Mouse (Mus musculus): ENCODE results near the gene Gm6034. TPM values are rescaled to one million over a fixed set of nuclear protein-coding genes. Genes with fewer than 3 reads are reported as not detected.
"Not testable (repeated sequence)": the region's sequence is repeated elsewhere in the genome, so short reads cannot be mapped to it uniquely, and the experiment has no call there.

Gm6034 gene
- polyA plus RNA-seq, 1 experiment from 2014 or later, result not detected

GRCm38 (mm10) chr17:36025901-36026300 lies 16.9 kb upstream of the Gm6034 start:
- peak; percentile 20 for DNase-seq (ENCODE audit: low spot score)
- no peaks in the 10 kb centered on the region for H3K36me3 ChIP-seq
- no peak overlapping the region for H3K27ac ChIP-seq
- 66% methylated on average over 4 of the region's 4 CpGs for WGBS
- no peaks in the 10 kb centered on the region for H3K27me3 ChIP-seq (ENCODE audit: insufficient read depth, poor library complexity, severe bottlenecking)
- peaks cover 15% of the 10 kb centered on the region for H3K4me1 ChIP-seq (replicated peaks)
- H3K4me3 ChIP-seq, result no peak overlapping the region
- H3K9me3 ChIP-seq, result no peaks in the 10 kb centered on the region

GRCm38 (mm10) chr17:36027663-36028062 lies 15.1 kb upstream of the Gm6034 start:
- H3K9me3 ChIP-seq, result no peaks in the 10 kb centered on the region
- no peak overlapping the region for H3K4me3 ChIP-seq
- H3K27me3 ChIP-seq (ENCODE audit: insufficient read depth, poor library complexity, severe bottlenecking), result peaks cover 10% of the 10 kb centered on the region
- WGBS, result 93% methylated on average over 4 of the region's 4 CpGs
- no peak overlapping the region for H3K27ac ChIP-seq
- H3K36me3 ChIP-seq, result no peaks in the 10 kb centered on the region
- no peak for DNase-seq (ENCODE audit: low spot score)
- H3K4me1 ChIP-seq (replicated peaks), result peaks cover 19% of the 10 kb centered on the region

- Histone ChIP-seq H3K4me1 (replicated peaks) (peaks cover 19% of the 10 kb centered on the region), H3K36me3 (no peaks in the 10 kb centered on the region), H3K27ac (no peak overlapping the region), H3K9me3 (no peaks in the 10 kb centered on the region), H3K27me3 (ENCODE audit: insufficient read depth, poor library complexity, severe bottlenecking) (peaks cover 10% of the 10 kb centered on the region), H3K4me3 (no peak overlapping the region)
- no peak for DNase-seq (ENCODE audit: low spot score)
- WGBS, result 78% methylated on average over 7 of the region's 7 CpGs
These were observed 13.7 kb upstream of the Gm6034 start for GRCm38 (mm10) chr17:36028879-36029619.

- H3K27ac ChIP-seq; H3K36me3 ChIP-seq; H3K9me3 ChIP-seq; H3K4me3 ChIP-seq; DNase-seq (ENCODE audit: low spot score); H3K27me3 ChIP-seq (ENCODE audit: insufficient read depth, poor library complexity, severe bottlenecking): not testable (repeated sequence)
- 86% methylated on average over 4 of the region's 4 CpGs for WGBS
- H3K4me1 ChIP-seq (replicated peaks), result peaks cover 18% of the 10 kb centered on the region
These were observed 12.6 kb upstream of the Gm6034 start for GRCm38 (mm10) chr17:36030046-36030702.

- H3K27ac ChIP-seq; H3K9me3 ChIP-seq; H3K36me3 ChIP-seq; H3K27me3 ChIP-seq (ENCODE audit: insufficient read depth, poor library complexity, severe bottlenecking); DNase-seq (ENCODE audit: low spot score): not testable (repeated sequence)
- Histone ChIP-seq H3K4me1 (replicated peaks) (peaks cover 14% of the 10 kb centered on the region), H3K4me3 (peak overlapping the region; percentile 59)
- WGBS, result 38% methylated on average over 8 of the region's 8 CpGs
These were observed 11.8 kb upstream of the Gm6034 start for GRCm38 (mm10) chr17:36030703-36031582.

GRCm38 (mm10) chr17:36031583-36032331 lies 11.0 kb upstream of the Gm6034 start:
- 1% methylated on average over 40 of the region's 40 CpGs for WGBS
- Histone ChIP-seq H3K4me3 (peak overlapping the region; percentile 59), H3K27ac (peak overlapping the region; percentile 73)
- not testable (repeated sequence) for H3K27me3 ChIP-seq (ENCODE audit: insufficient read depth, poor library complexity, severe bottlenecking); H3K36me3 ChIP-seq; H3K9me3 ChIP-seq; H3K4me1 ChIP-seq (replicated peaks)
- peak; percentile 45 for DNase-seq (ENCODE audit: low spot score)

- Histone ChIP-seq H3K27ac (peak within 1 kb of the TSS; percentile 73), H3K4me3 (peak within 1 kb of the TSS; percentile 59)
- H3K4me1 ChIP-seq (replicated peaks); H3K27me3 ChIP-seq (ENCODE audit: insufficient read depth, poor library complexity, severe bottlenecking); H3K36me3 ChIP-seq; H3K9me3 ChIP-seq: not testable (repeated sequence)
- under 1% methylated on average over 25 of the region's 25 CpGs for WGBS
- DNase-seq (ENCODE audit: low spot score), result peak; percentile 44
These were observed 10.3 kb upstream of the Gm6034 start, which contains the start of gene H2-T23 for GRCm38 (mm10) chr17:36032351-36032875. Gene H2-T23 (minus strand): TSS chr17:36032855.

GRCm38 (mm10) chr17:36034524-36034923 lies 8.2 kb upstream of the Gm6034 start:
- not testable (repeated sequence) for DNase-seq (ENCODE audit: low spot score); H3K9me3 ChIP-seq; H3K36me3 ChIP-seq; H3K4me3 ChIP-seq; H3K27ac ChIP-seq; H3K27me3 ChIP-seq (ENCODE audit: insufficient read depth, poor library complexity, severe bottlenecking); H3K4me1 ChIP-seq (replicated peaks)
- WGBS, result 57% methylated on average over 3 of the region's 3 CpGs

- not testable (repeated sequence) for H3K27ac ChIP-seq; H3K4me1 ChIP-seq (replicated peaks); H3K9me3 ChIP-seq; H3K27me3 ChIP-seq (ENCODE audit: insufficient read depth, poor library complexity, severe bottlenecking); H3K4me3 ChIP-seq; H3K36me3 ChIP-seq; DNase-seq (ENCODE audit: low spot score)
- 40% methylated on average over 3 of the region's 3 CpGs for WGBS
These were observed 7.6 kb upstream of the Gm6034 start for GRCm38 (mm10) chr17:36035010-36035638.

- not testable (repeated sequence) for H3K27ac ChIP-seq; H3K9me3 ChIP-seq; DNase-seq (ENCODE audit: low spot score); H3K36me3 ChIP-seq; H3K4me1 ChIP-seq (replicated peaks); H3K4me3 ChIP-seq
- H3K27me3 ChIP-seq (ENCODE audit: insufficient read depth, poor library complexity, severe bottlenecking), result peaks cover 15% of the 10 kb centered on the region
- WGBS, result 85% methylated on average over 13 of the region's 13 CpGs
These were observed 6.6 kb upstream of the Gm6034 start for GRCm38 (mm10) chr17:36036126-36036525.

- not testable (repeated sequence) for H3K27ac ChIP-seq; H3K36me3 ChIP-seq; DNase-seq (ENCODE audit: low spot score); H3K9me3 ChIP-seq; H3K4me3 ChIP-seq
- peaks cover 21% of the 10 kb centered on the region for H3K27me3 ChIP-seq (ENCODE audit: insufficient read depth, poor library complexity, severe bottlenecking)
- peaks cover 13% of the 10 kb centered on the region for H3K4me1 ChIP-seq (replicated peaks)
- WGBS, result 85% methylated on average over 2 of the region's 2 CpGs
These were observed 2.2 kb upstream of the Gm6034 start for GRCm38 (mm10) chr17:36040604-36041003.

- DNase-seq (ENCODE audit: low spot score); H3K9me3 ChIP-seq; H3K36me3 ChIP-seq; H3K27ac ChIP-seq: not testable (repeated sequence)
- Histone ChIP-seq H3K4me1 (replicated peaks) (peaks cover 13% of the 10 kb centered on the region), H3K27me3 (ENCODE audit: insufficient read depth, poor library complexity, severe bottlenecking) (peaks cover 21% of the 10 kb centered on the region), H3K4me3 (peak overlapping the region; percentile 50)
- WGBS, result 2% methylated on average over 19 of the region's 19 CpGs
These were observed 706 bp upstream of the Gm6034 start for GRCm38 (mm10) chr17:36042055-36042454.
